11 mouse cellular contexts compared by ENCODE assay signal in the genomic region with DNA sequence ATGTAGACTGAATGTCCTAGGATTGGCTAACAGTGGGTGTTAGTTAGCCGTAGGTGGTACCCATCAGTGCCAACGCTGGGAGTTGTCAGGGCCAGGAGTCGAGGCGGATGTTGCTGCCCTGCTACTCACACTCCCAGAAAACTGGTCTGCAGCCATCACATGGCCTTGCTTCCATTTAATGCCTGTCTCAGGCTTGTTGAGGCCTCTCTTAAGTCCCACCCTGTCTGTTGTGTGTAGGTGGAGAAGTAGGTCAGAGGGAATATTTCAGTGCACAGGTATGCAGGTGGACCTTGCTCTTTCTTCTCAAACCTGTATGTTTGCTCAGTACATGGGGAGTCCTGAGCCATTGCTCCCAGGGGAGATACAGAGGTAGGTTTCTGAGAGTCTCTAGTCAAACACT. TPM values are rescaled to one million over a fixed set of nuclear protein-coding genes. Genes with fewer than 3 reads are reported as not detected.
DNase-seq lines count a peak whose midpoint lies in the region; ATAC-seq and TF ChIP-seq lines count a peak whose summit lies in the region.
"Had no signal": no experiment of that assay in that cellular context is flagged by ENCODE, and none has a peak within 500 bp of the region (broad histone marks: within the 10 kb centered on the region; RNA-seq: fewer than 3 reads in every experiment).

No protein-coding gene starts in this region.

- TF ChIP-seq CTCF in liver, embryonic 14.5 days (IDR thresholded peaks at IDR 0.05; ENCODE audit: low read depth): no peak
- TF ChIP-seq CTCF in left cerebral cortex, adult 2 months (IDR thresholded peaks at IDR 0.05): no peak

- TF ChIP-seq EP300 in liver, embryonic 14.5 days (IDR thresholded peaks at IDR 0.05; ENCODE audit: low read depth): no peak

- no peak overlapping the region for H3K4me3 ChIP-seq in liver, embryonic 14.5 days (ENCODE audit: insufficient read depth in 1 of 2, low read depth in 2 of 2, low read length in 2 of 2)
- no peak overlapping the region for H3K4me3 ChIP-seq in left cerebral cortex, adult 2 months
- no peak overlapping the region for H3K4me3 ChIP-seq in forebrain, embryonic 12.5 days (replicated peaks)

- H3K9ac ChIP-seq in liver, embryonic 14.5 days (replicated peaks): no peak overlapping the region
- H3K9ac ChIP-seq in forebrain, embryonic 12.5 days: no peak overlapping the region

- intact Hi-C loops in left cerebral cortex, adult 2 months (cut with DNase I): no loop called here

- H3K4me2 ChIP-seq in liver, embryonic 14.5 days (ENCODE audit: low read depth): no peak overlapping the region
- no peak overlapping the region for H3K4me2 ChIP-seq in forebrain, embryonic 12.5 days

- DNase-seq in frontal cortex, postnatal 14 days (ENCODE audit: low spot score in 2 of 2): no peak
- peak; percentile 55 for DNase-seq in fat pad, adult 2 months (ENCODE audit: extremely low read depth, low read depth, low spot score)
- DNase-seq in kidney, adult 9 months: peak; percentile 47
- DNase-seq in liver, embryonic 14.5 days (ENCODE audit: low read depth in 3 of 3, low spot score in 3 of 3): no peak
- no peak for DNase-seq in left cerebral cortex, adult 2 months (ENCODE audit: extremely low spot score in 1 of 2, low spot score in 2 of 2)
- DNase-seq in adipocyte (ENCODE audit: low spot score): no peak
- DNase-seq: left cerebral cortex, postnatal 4 days; spleen, adult 18-20 months had no signal

- no peak overlapping the region for H3K27ac ChIP-seq in liver, embryonic 14.5 days
- H3K27ac ChIP-seq in left cerebral cortex, adult 2 months: no peak overlapping the region
- no peak overlapping the region for H3K27ac ChIP-seq in forebrain, embryonic 12.5 days
- H3K27ac ChIP-seq: macrophage had no signal

- no peaks in the 10 kb centered on the region for H3K36me3 ChIP-seq in liver, embryonic 14.5 days (replicated peaks; ENCODE audit: control insufficient read depth, insufficient read depth, low read depth)
- peaks cover 14% of the 10 kb centered on the region; the same call in 1 of the 2 replicates for H3K36me3 ChIP-seq in forebrain, embryonic 12.5 days (replicated peaks)

- ATAC-seq in frontal cortex, adult (ENCODE audit: low TSS enrichment): peak; percentile 42; the same call in 1 of the 2 replicates
- peak; percentile 16; the same call in 1 of the 2 replicates for ATAC-seq in liver, embryonic 14.5 days (ENCODE audit: insufficient read depth)
- ATAC-seq in forebrain, embryonic 12.5 days (ENCODE audit: low FRiP score): no peak

- H3K27me3 ChIP-seq in liver, embryonic 14.5 days (ENCODE audit: control insufficient read depth, insufficient read depth, low read length): no peaks in the 10 kb centered on the region
- H3K27me3 ChIP-seq in forebrain, embryonic 12.5 days: no peaks in the 10 kb centered on the region

- peaks cover 11 to 18% of the 10 kb centered on the region in 2 experiments for H3K4me1 ChIP-seq in liver, embryonic 14.5 days (replicated peaks; ENCODE audit: control insufficient read depth in 2 of 2, insufficient read depth in 2 of 2, low read length in 1 of 2)
- H3K4me1 ChIP-seq in forebrain, embryonic 12.5 days: peaks cover 11% of the 10 kb centered on the region

- WGBS in liver, embryonic 14.5 days (ENCODE audit: insufficient replicate concordance): 73% methylated on average over 4 of the region's 4 CpGs
- WGBS in forebrain, embryonic 12.5 days: 91% methylated on average over 4 of the region's 4 CpGs

- no peaks in the 10 kb centered on the region for H3K9me3 ChIP-seq in liver, embryonic 14.5 days (ENCODE audit: control insufficient read depth, low read length)
- H3K9me3 ChIP-seq in forebrain, embryonic 12.5 days: no peaks in the 10 kb centered on the region

RNA-seq across cellular contexts. Expression of a gene that starts 22.3 kb away (rescaled TPM):
- 6.6 and 7.2 TPM in 2 replicates for polyA plus RNA-seq in liver, embryonic 14.5 days (2012; rRNA removed)
- 7.2 and 7.8 TPM in 2 replicates for polyA plus RNA-seq in liver, embryonic 14.5 days (2014; fragmentation: Nextera tagmentation; extraction: Ambion mirVana)
- 10 to 100 TPM; 27.5 to 29.3 TPM for total RNA-seq in left cerebral cortex, adult 2 months (2021)
- polyA plus RNA-seq in forebrain, embryonic 12.5 days (2016; fragmentation: Nextera tagmentation; extraction: Ambion mirVana): 34.6 and 37.4 TPM in 2 replicates

Comparison
In these comparisons a context has a peak if more than half of its experiments do, and no peak if none do; other contexts are left out.
1. DNase-seq: peak in fat pad, adult 2 months (single experiment) and kidney, adult 9 months (single experiment); none in frontal cortex, postnatal 14 days (0 of 2), liver, embryonic 14.5 days (0 of 3), left cerebral cortex, adult 2 months (0 of 2) and adipocyte (single experiment).